Mouse (Mus musculus): ENCODE measurements around the gene Cdc42. TPM values are rescaled to one million over a fixed set of nuclear protein-coding genes. Genes with fewer than 3 reads are reported as not detected.

Cdc42 gene
- 498 and 639 TPM in 2 replicates for polyA plus RNA-seq (2015; fragmentation: Nextera tagmentation; extraction: Ambion mirVana)

DNA sequence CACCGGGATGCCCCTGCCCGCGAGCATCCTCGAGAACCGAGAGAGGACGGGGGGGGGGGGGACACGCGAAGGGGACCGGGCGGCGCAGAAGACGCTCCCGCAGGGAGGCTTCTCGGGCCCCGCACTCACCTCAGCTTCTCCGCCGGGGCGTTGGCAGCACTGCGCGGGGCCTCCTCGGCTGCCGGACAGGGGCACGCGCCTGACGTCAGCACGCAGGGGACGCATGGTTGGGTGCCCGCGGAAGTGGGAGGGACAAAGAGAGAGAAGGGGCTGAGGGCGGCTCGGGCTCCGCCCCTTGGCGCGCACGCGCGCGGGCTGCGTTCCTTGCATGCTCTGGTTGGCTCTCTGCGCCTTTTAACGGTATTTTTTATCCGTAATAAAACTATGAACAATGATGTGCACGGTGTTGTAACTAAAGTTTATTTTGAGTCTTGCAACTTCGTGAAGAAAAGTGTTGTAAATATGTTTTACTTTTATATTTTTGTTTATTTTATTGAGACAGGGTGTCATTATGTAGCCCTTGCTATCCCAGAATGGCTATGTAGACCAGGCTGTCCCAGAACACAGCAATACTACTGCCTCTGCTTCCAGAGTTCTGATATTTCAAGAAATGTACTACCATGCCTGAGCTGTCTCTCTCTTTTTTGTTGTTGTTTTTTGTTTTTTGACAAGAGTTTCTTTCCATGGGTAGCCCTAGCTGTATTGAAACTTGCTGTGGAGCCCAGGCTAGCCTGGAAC lies at the start of gene Cdc42:
Cdc42 (minus strand) TSS at position 204 of the 738 bp plus-strand sequence.

DNA sequence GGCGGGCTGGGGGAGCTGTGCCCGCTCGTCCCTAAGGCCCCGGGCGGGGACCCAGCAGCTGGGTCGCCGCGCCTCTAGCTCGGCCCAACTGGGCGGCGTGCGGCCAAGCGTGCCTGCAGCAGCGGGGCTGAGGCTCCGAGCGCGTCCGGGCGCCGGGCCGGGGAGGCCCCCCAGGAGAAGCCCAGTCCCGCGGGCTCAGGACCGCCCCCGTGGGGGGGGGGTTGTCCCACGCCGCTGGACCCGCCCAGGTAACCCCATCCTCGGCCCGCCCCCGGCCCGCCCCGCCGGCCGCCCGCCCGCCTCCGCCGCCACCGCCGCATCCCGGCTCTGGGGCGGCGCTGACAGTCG lies 80.4 kb downstream of the Cdc42 start, which contains the start of gene Wnt4:
Wnt4 (plus strand) TSS at position 324 of the 348 bp plus-strand sequence.

Other genes starting within 250 kb of the Cdc42 start
- 24.5 and 48.4 TPM in 2 replicates for gene Wnt4, start 80.2 kb downstream of the Cdc42 start, polyA plus RNA-seq (2015; fragmentation: Nextera tagmentation; extraction: Ambion mirVana)
- gene Cela3a, start 52.1 kb upstream of the Cdc42 start, polyA plus RNA-seq (2015; fragmentation: Nextera tagmentation; extraction: Ambion mirVana), result not detected in 2 replicates
- not detected in 2 replicates for gene Cela3b, start 72.8 kb upstream of the Cdc42 start, polyA plus RNA-seq (2015; fragmentation: Nextera tagmentation; extraction: Ambion mirVana)
- not detected in 2 replicates for gene 1700013G24Rik, start 95.6 kb upstream of the Cdc42 start, polyA plus RNA-seq (2015; fragmentation: Nextera tagmentation; extraction: Ambion mirVana)
- 20.1 and 25.4 TPM in 2 replicates for gene Hspg2, start 111.0 kb upstream of the Cdc42 start, polyA plus RNA-seq (2015; fragmentation: Nextera tagmentation; extraction: Ambion mirVana)
- gene Ldlrad2, start 216.8 kb upstream of the Cdc42 start, polyA plus RNA-seq (2015; fragmentation: Nextera tagmentation; extraction: Ambion mirVana), result 0.35 TPM in 1 of 2 replicates, not detected in the other
- 33.2 and 48.7 TPM in 2 replicates for gene Usp48, start 236.0 kb upstream of the Cdc42 start, polyA plus RNA-seq (2015; fragmentation: Nextera tagmentation; extraction: Ambion mirVana)

Data from adrenal gland, postnatal 0 days (tissue).